Mouse (Mus musculus) kidney, embryonic 16.5 days (tissue): Measurements from ENCODE around the gene Rbm19. TPM values are rescaled to one million over a fixed set of nuclear protein-coding genes. Genes with fewer than 3 reads are reported as not detected.
A peak's percentile ranks its signal among the peaks of the same experiment; 100 is the strongest.

ENCODE experiments used
- ATAC-seq: fragments of 200-750 bp; cut with Nextera tagmentation; 2 replicates; pipeline ENCODE4 v1.8.0; 2017; ENCODE audit warnings: moderate TSS enrichment; ENCODE audit not compliant: low FRiP score, low TSS enrichment
- H3K27ac ChIP-seq: fragments of 300-500 bp; sonication (generic); 2 replicates; pipeline ENCODE4 v1.5.1; 2014; ENCODE audit warnings: low read length
- H3K27me3 ChIP-seq: fragments of 300-500 bp; sonication (generic); 2 replicates; pipeline ENCODE4 v1.6.1; 2014; ENCODE audit warnings: low read length, control low read depth, mixed read lengths; ENCODE audit not compliant: insufficient read depth
- H3K36me3 ChIP-seq: fragments of 300-500 bp; sonication (generic); 2 replicates; pipeline ENCODE4 v1.6.1; 2014; ENCODE audit warnings: low read length, control low read depth, mixed read lengths; ENCODE audit not compliant: insufficient read depth
- H3K4me1 ChIP-seq: fragments of 300-500 bp; sonication (generic); 2 replicates; pipeline ENCODE4 v1.6.1; 2014; ENCODE audit warnings: low read length, control low read depth, mixed read lengths; ENCODE audit not compliant: insufficient read depth
- H3K4me2 ChIP-seq: fragments of 300-500 bp; sonication (generic); replicated peaks from 2 replicates; pipeline ENCODE4 v1.6.1; 2014; ENCODE audit warnings: low read depth, low read length
- H3K4me3 ChIP-seq: fragments of 300-500 bp; sonication (generic); 2 replicates; pipeline ENCODE4 v1.5.1; 2014; ENCODE audit warnings: mild to moderate bottlenecking, low read length
- H3K9ac ChIP-seq: fragments of 300-500 bp; sonication (generic); replicated peaks from 2 replicates; pipeline ENCODE4 v1.6.1; 2014; ENCODE audit warnings: low read length
- H3K9me3 ChIP-seq: fragments of 300-500 bp; sonication (generic); 2 replicates; pipeline ENCODE4 v1.6.1; 2016; ENCODE audit warnings: low read length, control low read depth
- WGBS: fragments of 180-500 bp; shearing (Covaris S2); extraction: QIAGEN DNeasy Blood & Tissue Kit; methylation state at CpG from one replicate; pipeline ENCODE4 v1.1.7; 2014; 5-methylcytosine and 5-hydroxymethylcytosine counted together
- polyA plus RNA-seq: library from polyadenylated mRNA; unstranded; fragments of >200 nt; fragmentation: Nextera tagmentation; extraction: Ambion mirVana; gene quantifications from 2 replicates; pipeline ENCODE4 v1.2.1, GENCODE M21; 2015

Gene Rbm19
- polyA plus RNA-seq, 1 experiment from 2014 or later = 26.0 TPM

GRCm38 (mm10) chr5:120143941-120144340 lies 27.7 kb downstream of the Rbm19 start:
- ATAC-seq = no peak
- no peak overlapping the region for H3K9ac ChIP-seq
- H3K36me3 ChIP-seq = peaks cover 27% of the 10 kb centered on the region
- H3K4me3 ChIP-seq = no peak overlapping the region
- WGBS = 66% methylated on average over 7 of the region's 7 CpGs
- H3K9me3 ChIP-seq = no peaks in the 10 kb centered on the region
- no peak overlapping the region for H3K27ac ChIP-seq
- H3K27me3 ChIP-seq = no peaks in the 10 kb centered on the region
- H3K4me2 ChIP-seq = no peak overlapping the region
- H3K4me1 ChIP-seq = peaks cover 16% of the 10 kb centered on the region; the same call in 1 of the 2 replicates

DNA sequence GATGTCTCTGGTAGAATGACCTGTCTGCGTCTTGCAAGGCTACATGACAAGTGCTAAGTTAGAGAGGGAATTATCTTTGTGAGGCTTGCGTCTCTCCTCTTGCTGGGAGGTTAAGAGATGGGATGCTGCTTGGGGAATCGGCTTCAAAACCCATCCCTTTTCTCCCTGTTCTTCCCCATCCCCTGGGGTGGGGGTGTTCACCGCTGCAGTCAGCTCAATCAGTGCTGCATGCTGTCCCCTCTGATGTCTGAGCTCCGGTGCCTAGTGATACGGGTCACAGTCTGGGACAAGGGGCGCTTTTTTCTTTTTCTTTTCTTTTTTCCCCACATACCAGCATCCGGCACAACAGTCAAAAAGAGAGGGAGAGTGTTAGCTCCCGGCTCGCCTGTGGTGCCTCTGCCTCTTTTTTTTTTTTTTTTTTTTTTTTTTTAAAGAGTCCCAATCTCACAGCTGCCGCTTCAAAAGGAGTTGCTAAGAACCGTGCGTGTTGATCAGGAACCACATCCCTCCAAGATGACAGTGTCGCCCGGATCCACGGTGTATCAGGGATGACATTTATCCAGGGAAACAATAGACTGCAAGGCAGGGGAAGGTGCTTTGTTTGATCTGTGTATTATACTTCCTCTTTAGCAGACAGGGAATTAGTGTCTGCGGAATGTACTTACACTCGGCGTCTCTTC lies 29.2 kb downstream of the Rbm19 start:
- no peaks in the 10 kb centered on the region for H3K9me3 ChIP-seq
- H3K27ac ChIP-seq = no peak overlapping the region
- WGBS = 77% methylated on average over 19 of the region's 19 CpGs
- H3K36me3 ChIP-seq = peaks cover 27% of the 10 kb centered on the region
- ATAC-seq = no peak
- no peak overlapping the region for H3K4me2 ChIP-seq
- H3K4me3 ChIP-seq = no peak overlapping the region
- H3K4me1 ChIP-seq = peaks cover 19% of the 10 kb centered on the region; the same call in 1 of the 2 replicates
- H3K27me3 ChIP-seq = no peaks in the 10 kb centered on the region
- H3K9ac ChIP-seq = no peak overlapping the region

GRCm38 (mm10) chr5:120146051-120146385 lies 29.8 kb downstream of the Rbm19 start:
- no peaks in the 10 kb centered on the region for H3K9me3 ChIP-seq
- peaks cover 24% of the 10 kb centered on the region for H3K36me3 ChIP-seq
- no peak overlapping the region for H3K27ac ChIP-seq
- H3K9ac ChIP-seq = no peak overlapping the region
- no peak overlapping the region for H3K4me2 ChIP-seq
- H3K27me3 ChIP-seq = no peaks in the 10 kb centered on the region
- H3K4me3 ChIP-seq = no peak overlapping the region
- WGBS = 34% methylated on average over 11 of the region's 11 CpGs
- peak; percentile 41 for ATAC-seq
- peaks cover 19% of the 10 kb centered on the region; the same call in 1 of the 2 replicates for H3K4me1 ChIP-seq

- no peaks in the 10 kb centered on the region for H3K27me3 ChIP-seq
- no peak overlapping the region for H3K9ac ChIP-seq
- no peak overlapping the region for H3K4me3 ChIP-seq
- H3K4me1 ChIP-seq = peaks cover 19% of the 10 kb centered on the region; the same call in 1 of the 2 replicates
- H3K4me2 ChIP-seq = no peak overlapping the region
- H3K36me3 ChIP-seq = peaks cover 18% of the 10 kb centered on the region
- H3K9me3 ChIP-seq = no peaks in the 10 kb centered on the region
- no peak overlapping the region for H3K27ac ChIP-seq
- 37% methylated on average over 3 of the region's 3 CpGs for WGBS
- ATAC-seq = peak; percentile 75
Measured at GRCm38 (mm10) chr5:120146909-120147308, 30.6 kb downstream of the Rbm19 start.

- H3K4me2 ChIP-seq = no peak overlapping the region
- no peaks in the 10 kb centered on the region for H3K9me3 ChIP-seq
- peaks cover 19% of the 10 kb centered on the region; the same call in 1 of the 2 replicates for H3K4me1 ChIP-seq
- H3K36me3 ChIP-seq = peaks cover 14% of the 10 kb centered on the region
- H3K27ac ChIP-seq = no peak overlapping the region
- whole genome bisulfite sequencing = 74% methylated on average over 9 of the region's 9 CpGs
- no peaks in the 10 kb centered on the region for H3K27me3 ChIP-seq
- H3K4me3 ChIP-seq = no peak overlapping the region
- no peak overlapping the region for H3K9ac ChIP-seq
- no peak for ATAC-seq
Measured at GRCm38 (mm10) chr5:120148246-120148645, 32.0 kb downstream of the Rbm19 start.

DNA sequence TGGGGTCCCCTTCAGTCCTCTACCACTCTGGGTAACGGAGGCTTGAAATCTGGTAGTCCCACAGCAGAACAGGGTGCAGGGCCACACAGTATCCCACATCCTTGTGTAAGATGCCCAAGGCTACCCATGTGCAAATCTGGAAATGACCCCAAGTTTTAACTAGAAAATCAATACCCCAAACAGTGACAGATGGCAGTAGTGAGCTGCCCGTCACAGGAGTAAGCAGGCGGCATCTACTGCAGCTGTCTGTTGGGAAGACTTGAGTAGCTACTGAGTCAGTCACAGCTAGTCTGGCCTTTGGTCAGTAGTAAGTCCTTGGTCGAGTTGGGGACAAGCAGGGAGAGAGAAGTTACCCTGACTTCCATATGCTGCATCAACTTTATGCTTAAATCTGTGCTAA lies 34.9 kb downstream of the Rbm19 start:
- no peaks in the 10 kb centered on the region for H3K9me3 ChIP-seq
- H3K4me1 ChIP-seq = peaks cover 24% of the 10 kb centered on the region; the same call in 1 of the 2 replicates
- H3K9ac ChIP-seq = no peak overlapping the region
- no peak overlapping the region for H3K27ac ChIP-seq
- no peaks in the 10 kb centered on the region for H3K27me3 ChIP-seq
- 92% methylated on average over 4 of the region's 4 CpGs for WGBS
- no peak for ATAC-seq
- H3K36me3 ChIP-seq = no peaks in the 10 kb centered on the region
- H3K4me2 ChIP-seq = no peak overlapping the region
- H3K4me3 ChIP-seq = no peak overlapping the region

DNA sequence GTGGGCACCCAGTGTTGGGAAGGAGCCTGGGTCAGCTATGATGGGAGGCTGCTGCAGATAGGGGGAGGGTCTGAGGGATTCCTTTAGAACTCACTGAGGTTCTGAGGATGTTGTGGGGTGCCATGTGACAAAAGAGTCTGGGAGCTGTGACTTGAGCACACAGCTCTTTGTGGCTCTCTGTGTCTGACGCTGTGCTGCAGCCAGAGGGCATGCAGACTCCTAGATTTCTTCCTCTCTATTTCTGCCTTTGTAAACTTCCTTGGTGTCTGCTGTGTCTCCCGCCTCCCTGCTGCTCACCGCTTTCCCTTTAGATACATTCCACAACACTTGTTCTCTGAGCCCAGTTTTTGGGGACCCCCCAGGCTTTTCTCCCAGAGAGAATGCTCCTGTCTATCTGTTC lies 36.9 kb downstream of the Rbm19 start:
- no peak overlapping the region for H3K27ac ChIP-seq
- no peaks in the 10 kb centered on the region for H3K9me3 ChIP-seq
- H3K36me3 ChIP-seq = no peaks in the 10 kb centered on the region
- H3K9ac ChIP-seq = no peak overlapping the region
- H3K4me3 ChIP-seq = no peak overlapping the region
- ATAC-seq = no peak
- peaks cover 18% of the 10 kb centered on the region for H3K4me1 ChIP-seq
- 95% methylated on average over 3 of the region's 3 CpGs for WGBS
- H3K4me2 ChIP-seq = no peak overlapping the region
- no peaks in the 10 kb centered on the region for H3K27me3 ChIP-seq

DNA sequence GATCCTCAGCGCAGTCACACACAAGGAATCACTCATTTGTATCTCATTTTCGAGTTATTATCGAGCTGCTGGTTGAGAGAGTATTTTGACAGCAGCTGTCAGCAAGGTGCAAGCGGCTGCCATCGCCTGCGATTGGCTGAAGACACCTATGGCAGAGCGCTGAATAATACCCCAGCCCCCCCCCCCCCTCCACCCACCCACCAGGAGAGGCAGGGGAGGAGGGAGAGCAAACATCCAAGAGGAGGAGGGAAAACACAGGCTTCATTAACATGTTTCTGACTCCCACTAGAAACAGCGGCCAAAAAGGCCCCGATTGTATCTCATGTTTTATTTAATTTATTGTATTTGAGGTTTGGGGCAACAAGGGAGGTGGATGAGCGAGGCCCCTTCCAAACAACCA lies 39.4 kb downstream of the Rbm19 start:
- Histone ChIP-seq H3K27me3 (no peaks in the 10 kb centered on the region), H3K9me3 (no peaks in the 10 kb centered on the region), H3K4me2 (no peak overlapping the region), H3K4me1 (peaks cover 23% of the 10 kb centered on the region), H3K36me3 (no peaks in the 10 kb centered on the region), H3K27ac (no peak overlapping the region), H3K9ac (no peak overlapping the region), H3K4me3 (no peak overlapping the region)
- no peak for ATAC-seq
- WGBS = 45% methylated on average over 10 of the region's 10 CpGs

GRCm38 (mm10) chr5:120156166-120156909 lies 40.1 kb downstream of the Rbm19 start:
- no peaks in the 10 kb centered on the region for H3K27me3 ChIP-seq
- H3K4me2 ChIP-seq = no peak overlapping the region
- 0 out of 2 replicates have a peak overlapping the region, but pooled peaks have one; percentile 13 for H3K9ac ChIP-seq
- ATAC-seq = no peak
- 50% methylated on average over 21 of the region's 21 CpGs for WGBS
- no peak overlapping the region for H3K4me3 ChIP-seq
- no peak overlapping the region; the same call in 1 of the 2 replicates for H3K27ac ChIP-seq
- H3K36me3 ChIP-seq = no peaks in the 10 kb centered on the region
- H3K9me3 ChIP-seq = no peaks in the 10 kb centered on the region
- H3K4me1 ChIP-seq = peaks cover 23% of the 10 kb centered on the region

DNA sequence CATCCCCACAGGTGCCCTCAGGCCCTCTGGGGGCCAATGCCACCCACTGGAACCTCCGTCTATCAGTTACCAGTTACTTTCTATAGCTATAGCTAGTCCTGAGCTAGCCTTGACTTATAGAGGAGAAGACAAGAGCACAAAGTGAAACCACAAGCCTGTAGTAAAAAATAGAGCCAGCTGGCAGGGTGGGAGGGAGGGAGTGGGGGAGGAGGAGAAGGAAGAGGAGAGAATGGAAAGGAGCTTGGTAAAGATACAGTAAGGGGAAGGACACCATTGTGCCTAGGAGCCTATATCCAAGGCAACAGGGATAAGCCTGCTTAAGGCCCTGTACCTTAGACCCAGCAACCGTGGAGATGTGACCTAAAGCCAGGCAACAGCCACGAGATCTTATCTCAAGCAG lies 40.9 kb downstream of the Rbm19 start:
- H3K4me3 ChIP-seq = no peak overlapping the region
- no peak overlapping the region for H3K9ac ChIP-seq
- no peaks in the 10 kb centered on the region for H3K27me3 ChIP-seq
- no peak overlapping the region for H3K27ac ChIP-seq
- no peaks in the 10 kb centered on the region for H3K36me3 ChIP-seq
- WGBS = 74% methylated on average over 3 of the region's 3 CpGs
- ATAC-seq = no peak
- no peaks in the 10 kb centered on the region for H3K9me3 ChIP-seq
- no peak overlapping the region for H3K4me2 ChIP-seq
- H3K4me1 ChIP-seq = peaks cover 23% of the 10 kb centered on the region
